Mouse (Mus musculus) gonadal fat pad, adult 2 months (tissue): Measurements from ENCODE around the gene Asb16. TPM values are rescaled to one million over a fixed set of nuclear protein-coding genes. Genes with fewer than 3 reads are reported as not detected.

ENCODE experiments used
- DNase-seq: peaks from one replicate; pipeline ENCODE4 v3.0.0-alpha.2; 2012; ENCODE audit warnings: low read depth
- polyA plus RNA-seq: library from polyadenylated mRNA; depleted of rRNA; stranded (reverse); fragments of >200 nt; gene quantifications from 2 replicates; pipeline ENCODE4 v1.2.3, GENCODE M21; 2012

Gene Asb16
- polyA plus RNA-seq, 1 experiment = 0.88 TPM

DNA sequence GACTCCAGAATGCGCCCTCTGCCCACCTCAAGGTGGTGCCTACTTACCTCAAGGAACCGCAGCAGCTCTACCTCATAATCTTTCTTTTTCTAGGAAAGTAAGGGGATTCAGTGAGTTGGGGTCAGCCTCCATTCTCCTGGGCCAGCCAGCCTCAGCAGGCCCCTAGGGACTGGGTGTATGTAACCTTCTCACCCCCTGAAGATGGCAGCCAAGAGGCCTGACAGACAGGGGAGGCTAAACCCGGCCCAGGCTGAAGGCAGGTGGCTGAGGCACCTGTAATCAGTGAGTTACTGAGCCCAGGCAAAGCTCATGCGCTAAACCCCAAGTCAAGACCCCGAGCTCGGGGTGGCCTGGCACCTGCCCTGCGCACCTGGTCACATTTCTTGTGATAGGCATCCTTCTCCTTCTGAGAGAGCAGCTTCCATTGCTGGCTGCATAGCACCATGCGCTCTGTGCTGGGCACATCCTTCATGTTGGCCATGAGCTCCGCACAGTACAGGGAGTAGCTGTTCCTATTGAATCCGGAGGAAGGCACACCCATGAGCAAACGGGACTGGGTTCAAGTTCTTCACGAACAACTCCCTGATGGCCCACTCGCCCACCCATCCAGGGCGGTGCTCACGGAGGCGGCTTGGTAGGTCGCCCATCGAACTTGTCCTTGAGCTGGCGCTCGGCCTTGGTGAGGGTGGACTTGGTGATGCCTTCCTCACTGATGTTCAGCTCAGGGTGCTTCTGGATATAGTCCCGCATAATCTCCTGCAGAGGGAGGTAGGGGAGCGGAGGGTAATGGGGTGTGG is 41.5 kb downstream of the Asb16 start:
- no peak for DNase-seq

DNA sequence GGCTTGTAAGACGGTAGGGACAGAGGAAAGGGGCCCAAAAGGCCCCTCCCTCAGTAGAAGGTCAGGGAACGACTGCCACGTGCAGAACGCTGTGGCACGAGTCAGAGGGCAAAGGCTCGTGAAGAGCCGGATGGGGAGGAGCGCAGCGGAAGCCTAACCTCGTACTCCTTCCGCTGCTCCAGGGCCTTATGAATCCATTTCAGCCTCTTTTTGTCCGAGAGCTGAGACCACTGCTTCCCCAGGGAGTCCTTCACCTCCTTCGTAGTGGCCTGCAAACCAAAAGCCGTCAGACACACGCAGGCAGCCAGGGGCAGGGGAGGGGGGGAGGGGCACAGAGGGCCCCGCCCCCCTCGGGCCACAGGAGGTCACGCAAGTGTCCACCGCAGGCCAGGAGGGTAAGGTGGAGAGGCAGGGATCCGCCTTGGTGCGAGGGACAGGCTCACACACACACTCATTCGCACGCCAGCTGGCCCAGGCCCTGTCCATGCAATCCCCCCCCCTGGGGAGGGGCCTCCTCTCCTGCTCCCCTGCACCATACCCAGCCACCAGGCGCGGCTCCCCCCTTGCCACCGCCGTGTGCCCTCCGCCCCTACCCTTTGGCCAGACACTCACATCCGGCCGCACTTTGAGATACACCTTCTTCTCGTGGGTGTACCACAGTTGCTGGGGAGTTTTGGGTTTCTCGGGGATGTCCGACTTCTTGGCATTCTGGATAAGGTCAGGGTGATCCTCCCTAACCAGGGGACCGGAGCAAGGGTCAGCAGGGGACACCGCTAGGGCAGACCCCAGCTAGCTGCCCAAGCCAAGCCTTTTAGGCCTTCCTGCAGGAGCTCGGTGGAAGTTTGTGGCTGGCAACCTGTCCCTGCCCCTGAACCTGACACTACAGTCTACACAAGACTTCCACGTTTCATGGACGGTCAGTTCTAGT is 42.5 kb downstream of the Asb16 start:
- no peak for DNase-seq

DNA sequence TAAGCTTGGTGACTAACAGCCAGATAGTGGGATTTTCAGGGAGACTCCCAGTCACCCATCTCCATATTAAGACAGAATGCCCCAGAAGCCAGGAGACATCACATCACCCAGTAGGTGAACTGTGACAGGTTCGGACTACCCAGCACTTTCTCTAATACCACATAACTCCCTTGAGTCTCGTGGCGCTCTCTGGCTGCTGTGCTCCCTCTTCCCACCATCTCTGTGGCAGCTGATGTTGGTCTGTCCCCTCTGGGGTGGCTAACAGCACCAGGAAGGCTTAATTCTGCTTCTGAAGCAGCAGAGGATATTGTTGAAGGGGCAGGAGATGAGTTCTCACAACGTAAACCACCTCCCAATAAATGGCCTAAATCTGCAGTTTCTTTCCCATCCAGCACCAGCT is 43.4 kb downstream of the Asb16 start:
- DNase-seq = no peak

DNA sequence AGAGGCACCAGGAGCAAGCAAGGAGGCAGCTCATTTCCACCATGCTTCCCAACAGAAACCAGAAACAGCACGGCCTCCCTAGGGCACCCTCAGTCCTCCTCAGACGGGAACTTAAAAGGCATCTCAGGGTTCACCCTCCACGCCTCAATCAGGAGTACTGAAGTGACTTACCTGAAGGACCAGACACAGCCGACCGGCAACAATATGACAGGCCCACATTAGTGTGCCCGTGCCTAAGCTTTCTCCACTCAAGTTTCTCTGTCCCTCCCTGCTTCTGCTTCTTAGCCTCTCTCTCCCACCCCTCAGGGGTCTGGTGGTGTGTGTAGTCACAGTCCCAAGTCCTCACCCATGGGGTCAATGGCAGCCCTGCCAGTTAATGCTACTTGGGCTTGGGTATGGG is 44.0 kb downstream of the Asb16 start:
- no peak for DNase-seq

DNA sequence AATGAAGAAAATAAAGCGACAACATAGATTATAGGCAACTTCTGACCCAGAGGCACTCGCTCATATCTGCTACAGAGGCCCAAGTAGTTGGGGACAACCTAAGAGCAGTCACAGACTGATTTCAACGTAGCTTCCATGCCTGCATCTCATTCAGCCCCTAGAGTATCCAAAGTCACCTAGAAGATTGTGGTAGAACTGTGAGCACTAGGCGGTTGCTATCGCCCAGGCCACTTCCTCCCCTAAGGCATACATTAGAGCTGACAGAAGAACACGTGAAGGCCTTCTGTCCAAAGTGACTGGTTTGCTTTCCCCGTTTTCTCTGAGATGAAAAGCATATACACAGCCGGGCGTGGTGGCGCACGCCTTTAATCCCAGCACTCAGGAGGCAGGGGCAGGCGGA is 45.8 kb downstream of the Asb16 start:
- DNase-seq = no peak

DNA sequence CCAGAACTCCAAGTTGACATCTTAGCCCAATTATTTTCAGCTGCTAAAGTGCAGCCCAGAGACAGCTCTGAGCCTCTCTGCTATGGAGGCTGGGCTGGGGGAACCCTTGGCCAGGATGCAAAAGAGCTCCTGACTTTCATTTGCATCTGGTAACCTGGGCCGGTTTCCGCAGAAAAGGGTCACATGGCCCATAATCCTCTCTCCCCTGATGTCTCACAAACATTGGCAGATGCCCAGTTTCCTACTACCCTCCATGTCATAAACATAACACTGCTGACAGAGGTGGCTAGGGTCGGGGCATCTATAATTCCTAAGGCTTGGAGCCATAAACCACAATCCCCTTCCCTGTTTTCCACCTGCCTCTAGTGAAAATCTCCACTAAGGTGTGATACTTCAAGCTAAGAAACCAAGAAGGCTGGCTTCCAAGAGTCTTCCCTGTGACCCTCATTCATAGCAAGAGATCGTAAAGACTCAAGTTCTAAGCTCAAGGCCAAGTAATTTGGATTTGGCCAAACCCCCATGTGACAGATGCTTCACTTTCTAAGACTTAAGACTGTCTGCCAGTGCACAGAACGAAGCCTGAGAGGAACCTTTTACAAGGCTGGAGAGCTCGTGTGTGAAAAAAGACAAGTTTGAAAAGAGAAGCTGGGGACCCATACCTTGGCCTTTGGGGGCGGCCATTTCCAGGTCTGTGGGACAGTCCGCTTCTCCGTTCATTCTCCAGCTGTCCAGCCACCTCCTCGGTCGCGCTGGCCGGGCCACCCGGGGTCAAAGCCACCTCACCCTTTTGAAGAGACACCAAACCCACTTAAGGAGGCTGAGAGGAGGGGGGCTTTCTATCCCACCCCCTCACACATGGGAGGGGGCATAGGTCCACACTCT is 47.4 kb downstream of the Asb16 start:
- no peak for DNase-seq

DNA sequence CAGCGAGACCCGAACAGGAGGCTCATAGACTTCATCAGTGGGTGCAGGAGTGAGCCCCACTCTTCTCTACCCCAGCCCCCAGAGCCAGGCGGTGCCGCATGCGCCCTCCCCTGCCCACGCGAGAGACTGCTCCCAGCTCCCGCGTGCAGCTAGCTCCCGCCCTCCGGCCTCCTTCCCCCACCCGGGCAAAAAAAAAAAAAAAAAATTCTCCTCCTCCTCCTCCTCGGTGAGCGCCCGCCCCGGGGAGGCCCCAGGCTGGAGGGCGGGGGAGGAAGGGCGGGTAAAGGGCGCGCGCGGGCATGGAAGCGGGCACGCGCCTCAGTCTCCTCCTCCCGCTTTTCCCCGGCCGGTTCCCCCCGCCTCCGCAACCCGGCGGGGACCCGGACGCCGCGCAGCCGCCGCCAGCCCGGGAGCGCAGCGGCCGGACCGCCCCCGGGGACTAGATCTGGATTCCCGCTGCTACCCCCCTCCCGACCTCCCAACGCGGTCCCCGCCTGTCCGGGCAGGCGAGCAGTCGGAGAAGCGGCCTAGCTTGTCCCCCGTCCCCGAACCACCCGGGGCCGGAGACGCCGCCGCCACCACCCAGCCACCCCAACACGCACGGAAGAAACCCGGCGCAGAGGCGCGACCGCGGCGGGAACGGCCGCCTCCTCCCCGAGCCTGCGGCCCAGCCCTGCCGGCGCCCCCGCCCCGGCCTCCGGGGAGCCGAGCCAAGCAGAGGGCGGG is 48.2 kb downstream of the Asb16 start:
- DNase-seq = no peak

DNA sequence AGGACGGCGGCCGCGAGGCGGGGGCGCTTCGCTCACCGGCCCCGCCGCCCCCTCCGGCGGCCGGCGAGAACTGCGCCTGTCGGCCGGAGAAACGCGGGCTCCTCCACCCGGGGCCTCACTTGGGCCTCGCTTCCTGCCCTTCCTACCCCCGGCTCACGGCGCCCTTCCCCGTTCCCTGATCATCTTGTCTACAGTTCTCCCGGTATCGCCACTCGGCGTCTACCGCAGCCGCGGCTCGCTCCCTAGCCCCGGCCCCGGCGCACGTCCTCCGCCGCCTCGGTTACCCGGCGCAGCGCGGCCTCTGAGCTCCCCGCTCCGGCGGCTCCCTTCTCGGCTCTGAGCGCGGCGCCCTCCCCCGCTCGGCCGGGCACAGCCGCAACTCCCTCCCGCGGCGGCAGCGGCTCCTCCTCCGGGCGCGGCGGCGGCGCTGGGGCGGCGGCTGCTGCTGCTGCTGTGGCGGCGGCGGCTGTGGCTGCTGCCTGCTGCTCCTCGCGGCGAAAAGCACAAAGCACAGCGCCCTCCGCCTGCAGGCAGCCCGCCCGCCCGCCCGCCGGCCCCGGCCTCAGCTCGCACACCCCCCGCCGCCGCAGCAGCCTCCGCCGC is 48.9 kb downstream of the Asb16 start:
- no peak for DNase-seq

DNA sequence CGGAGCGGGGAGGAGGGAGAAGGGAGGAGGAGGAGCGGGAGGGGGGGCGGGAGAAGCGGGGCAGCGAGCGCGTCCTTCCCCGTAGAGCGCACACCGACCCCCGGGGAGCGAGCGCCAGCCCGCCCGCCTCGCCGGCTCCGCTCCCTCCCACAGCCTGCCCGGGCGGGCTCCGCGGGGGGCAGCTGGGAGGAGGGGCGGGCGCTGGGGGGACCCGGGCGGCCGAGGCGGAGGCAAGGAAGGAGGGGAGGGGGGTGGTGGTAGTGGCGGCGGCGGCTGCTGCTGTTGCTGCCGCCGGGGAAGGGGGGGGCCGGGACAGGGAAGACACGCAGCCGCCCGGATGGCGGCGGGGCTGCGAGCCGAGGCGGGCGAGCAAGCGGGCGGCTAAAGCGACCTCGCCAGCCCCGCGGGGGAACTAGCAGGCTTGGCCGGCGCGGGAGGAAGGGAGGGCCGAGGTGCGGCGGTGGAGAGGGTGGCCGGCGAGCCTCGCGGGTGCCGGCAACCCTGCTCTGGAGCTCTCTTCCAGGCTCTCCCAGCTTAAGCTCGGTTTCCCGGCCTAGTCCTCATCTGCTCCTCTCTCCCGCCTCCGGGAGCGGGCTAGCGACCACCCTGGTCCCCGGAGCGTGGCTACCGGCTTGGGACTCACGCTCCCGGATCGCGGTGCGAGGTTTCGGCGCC is 49.5 kb downstream of the Asb16 start:
- no peak for DNase-seq

DNA sequence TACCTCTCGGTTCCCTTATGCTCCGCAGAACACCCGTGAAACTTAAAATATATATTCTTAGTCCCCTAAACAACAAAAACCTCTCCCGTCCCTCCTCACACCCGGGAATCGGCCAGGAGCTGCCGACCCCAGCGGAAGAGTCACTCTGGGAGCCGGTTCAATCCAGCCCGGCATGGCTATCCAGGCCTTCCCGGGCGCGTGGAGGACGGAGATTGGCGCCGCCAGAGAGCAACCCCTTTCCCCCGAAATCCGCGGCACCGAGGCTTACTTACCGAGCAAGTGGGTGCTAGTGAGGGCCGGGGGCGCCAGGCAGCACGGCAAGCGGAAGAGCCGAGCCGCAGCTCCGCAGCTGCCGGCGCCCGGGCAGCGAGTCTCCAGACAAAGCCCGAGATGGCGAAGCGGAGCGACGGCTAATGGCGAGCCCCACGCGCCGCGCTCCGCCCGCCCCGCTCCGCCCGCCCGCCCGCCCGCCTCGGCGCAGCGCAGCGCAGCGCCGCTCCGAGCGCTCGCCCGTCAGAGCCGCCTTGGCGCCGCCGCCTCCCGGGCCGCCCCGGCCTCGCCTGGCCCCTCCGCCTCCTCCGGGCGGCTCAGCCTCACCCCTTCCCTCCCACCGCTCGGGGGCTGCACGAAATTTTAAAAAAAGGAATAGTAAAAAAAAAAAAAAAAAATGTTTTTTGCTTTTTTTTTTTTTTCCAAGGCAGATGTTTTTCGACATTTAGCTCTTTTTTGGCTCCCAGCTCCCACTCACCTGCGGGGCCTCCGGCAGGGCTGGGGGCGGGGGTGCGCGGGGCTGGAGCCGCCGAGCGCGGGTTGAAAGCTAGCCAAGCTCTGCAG is 50.2 kb downstream of the Asb16 start:
- no peak for DNase-seq

DNA sequence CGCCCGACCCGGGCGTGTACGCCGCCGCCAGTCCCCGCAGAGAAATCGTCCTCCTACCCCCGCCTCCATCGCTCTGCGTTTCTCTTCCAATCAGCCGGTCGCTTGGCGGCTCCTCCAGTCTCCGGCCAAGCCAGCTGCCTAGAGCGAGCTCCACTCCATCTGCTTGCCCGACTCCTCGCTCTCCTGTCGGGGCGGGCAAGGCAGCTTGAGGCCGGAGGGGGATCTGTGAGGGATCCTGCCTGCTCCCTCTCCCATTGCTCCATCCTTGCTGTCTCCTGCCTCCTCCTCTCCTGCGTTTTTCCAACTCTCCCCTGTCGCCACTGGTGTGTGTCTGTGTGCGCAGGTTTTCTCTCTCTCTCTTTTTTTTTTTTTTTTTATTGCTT is 50.9 kb downstream of the Asb16 start, which contains the start of gene Ubtf:
Gene Ubtf (minus strand): TSS at position 333 of the 383 bp plus-strand sequence.
- no peak for DNase-seq

DNA sequence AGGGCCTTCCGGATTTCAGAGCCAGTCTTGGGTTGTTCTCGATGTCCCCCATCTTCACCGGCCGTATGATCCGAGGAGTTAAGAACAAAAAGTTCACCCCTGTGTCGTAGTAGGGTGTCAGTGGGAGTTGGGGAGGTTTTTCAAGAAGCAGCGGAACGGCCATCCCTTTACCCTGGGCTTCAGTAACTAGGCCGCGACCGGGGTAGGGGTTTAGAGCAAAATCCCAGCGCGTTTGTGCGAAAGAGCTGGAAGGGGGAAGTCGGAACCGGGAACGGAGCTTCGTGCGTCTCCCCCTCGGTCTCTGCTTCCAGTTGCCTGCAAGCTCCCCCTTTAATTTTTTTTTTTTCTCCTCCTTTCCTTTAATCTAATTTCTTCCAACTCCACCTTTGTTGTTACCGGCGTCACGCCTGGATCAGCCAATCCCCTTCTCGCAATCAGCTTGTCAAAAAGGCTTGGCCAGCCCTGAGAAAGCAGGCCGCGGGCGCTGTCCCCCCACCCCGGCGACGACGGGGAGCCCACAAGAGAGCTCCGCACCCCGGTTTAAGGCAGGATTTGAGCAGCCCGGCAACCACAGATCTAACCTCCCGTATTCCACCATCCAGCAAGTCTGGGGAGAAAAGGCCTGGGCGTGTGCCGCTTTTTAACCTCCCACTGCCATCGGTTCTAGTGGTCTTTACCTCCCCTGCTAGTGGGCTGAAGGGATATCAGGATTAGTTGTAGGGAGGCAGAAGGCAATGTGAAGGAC is 51.6 kb downstream of the Asb16 start:
- no peak for DNase-seq

DNA sequence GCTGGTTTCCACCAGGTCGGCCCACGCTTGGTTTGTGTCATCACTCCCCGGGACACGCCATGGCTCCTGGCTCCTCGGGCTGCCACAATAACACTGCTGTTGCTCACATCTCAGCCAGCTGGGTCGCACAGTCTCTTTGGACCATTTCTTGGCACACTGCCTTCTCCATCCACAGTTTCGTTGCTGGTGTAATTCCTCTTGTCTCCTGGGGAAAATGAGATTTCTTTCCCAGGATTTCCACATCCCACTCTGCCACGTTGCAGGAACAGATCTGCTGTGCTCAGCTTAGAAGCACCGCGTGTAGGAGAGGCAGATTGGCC is 52.1 kb downstream of the Asb16 start:
- DNase-seq = no peak

DNA sequence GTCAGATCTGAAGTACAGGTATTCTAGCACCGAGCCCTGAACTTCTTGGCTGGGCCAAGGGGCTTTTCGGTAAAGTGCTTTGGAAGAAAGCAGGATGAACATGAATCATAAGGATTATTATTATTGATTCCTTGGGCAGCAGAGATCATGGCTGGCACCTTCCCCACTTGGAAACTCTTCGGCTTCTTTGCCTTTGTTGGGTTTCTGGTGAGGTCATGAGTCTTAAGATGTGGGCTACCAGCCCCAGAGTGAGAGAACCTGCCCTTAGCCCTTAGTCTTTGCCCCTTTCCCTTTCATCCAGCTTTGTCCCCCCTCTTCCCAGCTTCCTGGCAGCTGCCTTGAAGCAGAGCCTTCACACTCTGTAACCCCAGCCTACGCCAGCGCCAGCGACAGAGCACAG is 53.4 kb downstream of the Asb16 start:
- DNase-seq = no peak

DNA sequence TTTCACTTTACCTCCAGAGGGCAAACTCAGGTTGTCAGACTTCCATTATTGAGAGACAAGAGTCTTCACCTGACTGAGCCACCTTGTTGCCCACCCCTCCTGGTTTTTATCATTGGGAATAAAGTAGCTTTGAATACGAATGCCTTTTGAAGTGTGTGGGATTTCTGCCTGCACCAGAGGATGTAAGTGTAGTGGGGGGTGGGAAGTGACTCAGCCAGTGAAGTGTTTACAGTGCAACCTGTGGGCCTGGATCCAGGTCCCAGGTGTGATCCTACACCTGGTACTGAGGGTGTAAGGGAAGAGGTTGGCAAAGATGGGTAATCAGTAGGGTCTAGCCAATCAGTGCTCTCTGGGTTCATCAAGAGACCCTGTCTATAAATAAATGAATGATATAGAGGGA is 55.0 kb downstream of the Asb16 start:
- DNase-seq = no peak

DNA sequence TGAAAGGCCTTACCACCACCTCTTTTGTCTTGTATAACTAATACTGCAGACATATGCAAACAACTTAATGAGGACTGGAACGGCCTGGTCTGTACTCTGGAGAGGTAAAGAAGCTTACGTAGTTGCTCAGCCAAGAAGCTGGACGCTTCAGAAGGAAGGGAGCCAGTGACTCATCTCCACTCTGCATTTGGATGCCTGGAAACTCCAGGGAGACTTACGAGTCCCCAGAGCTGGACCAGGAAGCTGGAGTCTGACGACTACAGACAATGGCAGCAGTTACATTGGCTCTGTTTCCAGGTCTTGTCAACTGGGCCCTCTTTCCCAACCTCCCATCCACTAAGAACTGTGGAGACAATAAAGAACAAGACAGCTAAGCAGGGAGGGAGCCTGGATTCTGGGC is 58.7 kb downstream of the Asb16 start:
- DNase-seq = no peak

DNA sequence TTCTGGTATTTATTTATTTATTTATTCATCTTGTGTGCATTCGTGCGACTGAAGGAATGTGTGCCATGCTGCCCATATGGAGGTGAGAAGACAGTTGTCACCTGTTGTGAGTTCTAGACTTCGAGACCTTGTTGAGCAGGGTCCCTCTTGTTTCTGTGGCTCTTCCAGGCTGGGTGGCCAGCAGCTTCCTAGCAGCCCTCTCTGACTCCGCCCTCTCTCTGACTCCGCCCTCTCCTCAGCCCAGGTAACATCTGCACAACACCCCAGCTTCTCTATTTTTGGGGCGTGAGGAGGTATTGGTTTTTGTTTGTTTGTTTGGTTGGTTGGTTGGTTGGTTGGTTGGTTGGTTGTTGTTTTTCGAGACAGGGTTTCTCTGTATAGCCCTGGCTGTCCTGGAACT is 59.3 kb downstream of the Asb16 start:
- no peak for DNase-seq
